Mouse (Mus musculus): ENCODE results near the gene Bdh2.
A peak's percentile ranks its signal among the peaks of the same experiment; 100 is the strongest.

Bdh2 gene

GRCm38 (mm10) chr3:135327601-135328000, 46.6 kb downstream of the Bdh2 start:
- no peaks in the 10 kb centered on the region for H3K36me3 ChIP-seq (ENCODE audit: insufficient read depth, low read length)
- H3K27me3 ChIP-seq (ENCODE audit: insufficient read depth, low read length): no peaks in the 10 kb centered on the region
- no peak overlapping the region for H3K4me3 ChIP-seq (replicated peaks; ENCODE audit: low read length)
- TF ChIP-seq CTCF (conservative IDR thresholded peaks at IDR 0.05; ENCODE audit: low read length) (peak; percentile 62), NANOG (IDR thresholded peaks at IDR 0.05; ENCODE audit: borderline replicate concordance, low read length) (no peak)
- H3K9me3 ChIP-seq (ENCODE audit: low read length): no peaks in the 10 kb centered on the region
- H3K4me1 ChIP-seq (replicated peaks; ENCODE audit: low read depth, low read length): peaks cover 27% of the 10 kb centered on the region

GRCm38 (mm10) chr3:135328560-135328959, 47.5 kb downstream of the Bdh2 start:
- Histone ChIP-seq H3K4me1 (replicated peaks; ENCODE audit: low read depth, low read length) (peaks cover 34% of the 10 kb centered on the region), H3K9me3 (ENCODE audit: low read length) (no peaks in the 10 kb centered on the region), H3K27me3 (ENCODE audit: insufficient read depth, low read length) (no peaks in the 10 kb centered on the region), H3K4me3 (replicated peaks; ENCODE audit: low read length) (no peak overlapping the region), H3K36me3 (ENCODE audit: insufficient read depth, low read length) (no peaks in the 10 kb centered on the region)
- peak; percentile 82 for TF ChIP-seq CTCF (conservative IDR thresholded peaks at IDR 0.05; ENCODE audit: low read length)
- no peak for TF ChIP-seq POU5F1 (IDR thresholded peaks at IDR 0.05; ENCODE audit: borderline replicate concordance, low read length)

- no peaks in the 10 kb centered on the region for H3K36me3 ChIP-seq (ENCODE audit: insufficient read depth, low read length)
- peaks cover 27% of the 10 kb centered on the region for H3K4me1 ChIP-seq (replicated peaks; ENCODE audit: low read depth, low read length)
- no peaks in the 10 kb centered on the region for H3K9me3 ChIP-seq (ENCODE audit: low read length)
- H3K4me3 ChIP-seq (replicated peaks; ENCODE audit: low read length): no peak overlapping the region
- no peaks in the 10 kb centered on the region for H3K27me3 ChIP-seq (ENCODE audit: insufficient read depth, low read length)
- no peak for TF ChIP-seq CTCF (conservative IDR thresholded peaks at IDR 0.05; ENCODE audit: low read length)
- TF ChIP-seq POU5F1 (IDR thresholded peaks at IDR 0.05; ENCODE audit: borderline replicate concordance, low read length): no peak
These were observed 51.7 kb downstream of the Bdh2 start for GRCm38 (mm10) chr3:135332691-135333090.

- Histone ChIP-seq H3K9me3 (ENCODE audit: low read length) (no peaks in the 10 kb centered on the region), H3K36me3 (ENCODE audit: insufficient read depth, low read length) (no peaks in the 10 kb centered on the region), H3K4me1 (replicated peaks; ENCODE audit: low read depth, low read length) (peaks cover 27% of the 10 kb centered on the region), H3K4me3 (replicated peaks; ENCODE audit: low read length) (no peak overlapping the region), H3K27me3 (ENCODE audit: insufficient read depth, low read length) (no peaks in the 10 kb centered on the region)
- no peak for TF ChIP-seq CTCF (conservative IDR thresholded peaks at IDR 0.05; ENCODE audit: low read length)
- no peak for TF ChIP-seq POU5F1 (IDR thresholded peaks at IDR 0.05; ENCODE audit: borderline replicate concordance, low read length)
- TF ChIP-seq NANOG (IDR thresholded peaks at IDR 0.05; ENCODE audit: borderline replicate concordance, low read length): no peak
These were observed 52.7 kb downstream of the Bdh2 start for GRCm38 (mm10) chr3:135333763-135334162.

- Histone ChIP-seq H3K4me3 (replicated peaks; ENCODE audit: low read length) (peak within 1 kb of the TSS; percentile 82), H3K27me3 (ENCODE audit: insufficient read depth, low read length) (no peaks in the 10 kb centered on the region), H3K9me3 (ENCODE audit: low read length) (no peaks in the 10 kb centered on the region), H3K36me3 (ENCODE audit: insufficient read depth, low read length) (peaks cover 27% of the 10 kb centered on the region), H3K4me1 (replicated peaks; ENCODE audit: low read depth, low read length) (peaks cover 25% of the 10 kb centered on the region)
- TF ChIP-seq POU5F1 (IDR thresholded peaks at IDR 0.05; ENCODE audit: borderline replicate concordance, low read length) (no peak), CTCF (conservative IDR thresholded peaks at IDR 0.05; ENCODE audit: low read length) (no peak), NANOG (IDR thresholded peaks at IDR 0.05; ENCODE audit: borderline replicate concordance, low read length) (no peak)
These were observed 66.8 kb downstream of the Bdh2 start, which contains the start of gene Slc9b1 for GRCm38 (mm10) chr3:135347739-135348264. Gene Slc9b1 (plus strand): TSS chr3:135348029.

GRCm38 (mm10) chr3:135349022-135349421, 68.0 kb downstream of the Bdh2 start:
- Histone ChIP-seq H3K9me3 (ENCODE audit: low read length) (no peaks in the 10 kb centered on the region), H3K27me3 (ENCODE audit: insufficient read depth, low read length) (no peaks in the 10 kb centered on the region), H3K36me3 (ENCODE audit: insufficient read depth, low read length) (peaks cover 39% of the 10 kb centered on the region), H3K4me3 (replicated peaks; ENCODE audit: low read length) (peak overlapping the region; percentile 82), H3K4me1 (replicated peaks; ENCODE audit: low read depth, low read length) (peaks cover 30% of the 10 kb centered on the region)
- TF ChIP-seq POU5F1 (IDR thresholded peaks at IDR 0.05; ENCODE audit: borderline replicate concordance, low read length) (no peak), NANOG (IDR thresholded peaks at IDR 0.05; ENCODE audit: borderline replicate concordance, low read length) (no peak), CTCF (conservative IDR thresholded peaks at IDR 0.05; ENCODE audit: low read length) (no peak)

GRCm38 (mm10) chr3:135351857-135352256, 70.8 kb downstream of the Bdh2 start:
- H3K36me3 ChIP-seq (ENCODE audit: insufficient read depth, low read length): peaks cover 59% of the 10 kb centered on the region
- TF ChIP-seq POU5F1 (IDR thresholded peaks at IDR 0.05; ENCODE audit: borderline replicate concordance, low read length): no peak
- no peak for TF ChIP-seq CTCF (conservative IDR thresholded peaks at IDR 0.05; ENCODE audit: low read length)
- TF ChIP-seq NANOG (IDR thresholded peaks at IDR 0.05; ENCODE audit: borderline replicate concordance, low read length): no peak
- no peak overlapping the region for H3K4me3 ChIP-seq (replicated peaks; ENCODE audit: low read length)
- H3K4me1 ChIP-seq (replicated peaks; ENCODE audit: low read depth, low read length): peaks cover 30% of the 10 kb centered on the region
- no peaks in the 10 kb centered on the region for H3K9me3 ChIP-seq (ENCODE audit: low read length)
- no peaks in the 10 kb centered on the region for H3K27me3 ChIP-seq (ENCODE audit: insufficient read depth, low read length)

Data from E14TG2a.4 (cell line).